Mouse (Mus musculus) kidney, embryonic 16.5 days (tissue): ENCODE data around the gene Arid1b. TPM values are rescaled to one million over a fixed set of nuclear protein-coding genes. Genes with fewer than 3 reads are reported as not detected.

ENCODE experiments used
- ATAC-seq: fragments of 200-750 bp; cut with Nextera tagmentation; 2 replicates; pipeline ENCODE4 v1.8.0; 2017; ENCODE audit warnings: moderate TSS enrichment; ENCODE audit not compliant: low FRiP score, low TSS enrichment
- H3K27ac ChIP-seq: fragments of 300-500 bp; sonication (generic); 2 replicates; pipeline ENCODE4 v1.5.1; 2014; ENCODE audit warnings: low read length
- H3K27me3 ChIP-seq: fragments of 300-500 bp; sonication (generic); 2 replicates; pipeline ENCODE4 v1.6.1; 2014; ENCODE audit warnings: low read length, control low read depth, mixed read lengths; ENCODE audit not compliant: insufficient read depth
- H3K36me3 ChIP-seq: fragments of 300-500 bp; sonication (generic); 2 replicates; pipeline ENCODE4 v1.6.1; 2014; ENCODE audit warnings: low read length, control low read depth, mixed read lengths; ENCODE audit not compliant: insufficient read depth
- H3K4me1 ChIP-seq: fragments of 300-500 bp; sonication (generic); 2 replicates; pipeline ENCODE4 v1.6.1; 2014; ENCODE audit warnings: low read length, control low read depth, mixed read lengths; ENCODE audit not compliant: insufficient read depth
- H3K4me2 ChIP-seq: fragments of 300-500 bp; sonication (generic); replicated peaks from 2 replicates; pipeline ENCODE4 v1.6.1; 2014; ENCODE audit warnings: low read depth, low read length
- H3K4me3 ChIP-seq: fragments of 300-500 bp; sonication (generic); 2 replicates; pipeline ENCODE4 v1.5.1; 2014; ENCODE audit warnings: mild to moderate bottlenecking, low read length
- H3K9ac ChIP-seq: fragments of 300-500 bp; sonication (generic); replicated peaks from 2 replicates; pipeline ENCODE4 v1.6.1; 2014; ENCODE audit warnings: low read length
- H3K9me3 ChIP-seq: fragments of 300-500 bp; sonication (generic); 2 replicates; pipeline ENCODE4 v1.6.1; 2016; ENCODE audit warnings: low read length, control low read depth
- WGBS: fragments of 180-500 bp; shearing (Covaris S2); extraction: QIAGEN DNeasy Blood & Tissue Kit; methylation state at CpG from one replicate; pipeline ENCODE4 v1.1.7; 2014; 5-methylcytosine and 5-hydroxymethylcytosine counted together
- polyA plus RNA-seq: library from polyadenylated mRNA; unstranded; fragments of >200 nt; fragmentation: Nextera tagmentation; extraction: Ambion mirVana; gene quantifications from 2 replicates; pipeline ENCODE4 v1.2.1, GENCODE M21; 2015

Arid1b gene
- polyA plus RNA-seq, 1 experiment from 2014 or later = 10.9 TPM

DNA sequence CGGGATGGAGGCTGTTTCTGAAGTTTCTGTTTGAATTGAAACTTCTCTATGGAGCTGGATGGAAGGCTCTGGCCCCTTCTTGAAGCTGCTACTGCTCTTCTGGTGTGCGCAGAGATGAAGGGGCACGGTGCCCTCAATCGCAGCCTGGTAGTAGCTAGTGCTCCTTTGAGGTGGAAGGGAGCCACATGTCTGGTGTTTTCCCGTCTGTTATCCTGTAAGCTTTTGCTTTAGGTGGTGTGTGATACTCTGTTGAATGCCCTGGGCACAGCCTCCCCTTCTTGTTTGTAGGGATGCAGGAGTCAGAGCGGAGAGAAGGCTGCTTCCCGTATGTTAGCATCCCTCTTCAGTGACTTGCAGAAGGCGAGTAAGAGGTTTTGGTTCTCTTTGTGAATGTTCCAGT lies 72.7 kb downstream of the Arid1b start:
- 0 out of 2 replicates have a peak, but pooled peaks cover 5% of the 10 kb centered on the region for H3K36me3 ChIP-seq
- ATAC-seq = no peak
- no peaks in the 10 kb centered on the region for H3K9me3 ChIP-seq
- H3K4me2 ChIP-seq = no peak overlapping the region
- 82% methylated on average over 8 of the region's 8 CpGs for WGBS
- no peak overlapping the region for H3K27ac ChIP-seq
- no peak overlapping the region for H3K4me3 ChIP-seq
- peaks cover 13% of the 10 kb centered on the region for H3K4me1 ChIP-seq
- no peak overlapping the region for H3K9ac ChIP-seq
- H3K27me3 ChIP-seq = no peaks in the 10 kb centered on the region

DNA sequence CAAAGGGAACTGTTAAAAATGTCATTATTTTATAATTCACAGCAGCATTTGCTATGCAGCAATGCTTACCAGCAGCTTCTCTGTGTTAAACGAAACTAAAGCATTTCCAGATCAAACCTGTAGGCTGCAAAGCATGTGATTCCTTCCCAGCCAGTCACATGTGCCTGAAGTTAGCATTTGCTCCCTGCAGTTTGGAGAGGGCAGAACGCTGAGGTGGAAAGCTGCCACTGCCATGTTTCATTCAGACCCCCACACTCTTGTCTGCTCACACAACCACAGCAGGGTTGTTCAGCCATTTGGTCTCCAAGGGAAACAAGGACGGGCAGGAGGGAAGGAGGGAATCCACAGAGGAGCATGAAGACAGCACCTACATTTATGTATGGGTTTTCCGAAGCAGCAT lies 73.1 kb downstream of the Arid1b start:
- no peak for ATAC-seq
- Histone ChIP-seq H3K27me3 (no peaks in the 10 kb centered on the region), H3K27ac (no peak overlapping the region), H3K9ac (no peak overlapping the region), H3K4me1 (peaks cover 13% of the 10 kb centered on the region), H3K9me3 (no peaks in the 10 kb centered on the region), H3K4me2 (no peak overlapping the region), H3K4me3 (no peak overlapping the region), H3K36me3 (0 out of 2 replicates have a peak, but pooled peaks cover 5% of the 10 kb centered on the region)
- WGBS = 47% methylated on average over 4 of the region's 4 CpGs

DNA sequence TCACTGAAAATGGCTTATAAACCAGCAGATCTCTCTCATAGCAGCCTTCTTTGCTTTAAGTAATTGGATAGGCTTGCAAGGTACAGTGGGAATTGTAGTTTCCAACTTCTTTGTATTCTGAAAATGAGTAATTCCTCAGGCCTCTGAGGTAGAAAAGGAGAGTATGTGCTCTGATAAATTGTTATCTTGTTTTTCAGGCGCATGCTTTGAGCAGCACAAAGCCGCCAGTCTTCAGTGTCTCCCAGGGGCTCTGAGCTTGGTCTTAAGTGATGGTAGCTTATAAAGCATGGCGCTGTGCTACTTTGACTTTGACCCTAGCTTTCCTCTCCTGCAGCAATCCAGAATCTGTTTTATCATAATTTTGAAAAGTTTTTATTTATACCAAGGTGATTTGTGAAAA lies 76.3 kb downstream of the Arid1b start:
- WGBS = 85% methylated on average over 3 of the region's 3 CpGs
- H3K27me3 ChIP-seq = no peaks in the 10 kb centered on the region

DNA sequence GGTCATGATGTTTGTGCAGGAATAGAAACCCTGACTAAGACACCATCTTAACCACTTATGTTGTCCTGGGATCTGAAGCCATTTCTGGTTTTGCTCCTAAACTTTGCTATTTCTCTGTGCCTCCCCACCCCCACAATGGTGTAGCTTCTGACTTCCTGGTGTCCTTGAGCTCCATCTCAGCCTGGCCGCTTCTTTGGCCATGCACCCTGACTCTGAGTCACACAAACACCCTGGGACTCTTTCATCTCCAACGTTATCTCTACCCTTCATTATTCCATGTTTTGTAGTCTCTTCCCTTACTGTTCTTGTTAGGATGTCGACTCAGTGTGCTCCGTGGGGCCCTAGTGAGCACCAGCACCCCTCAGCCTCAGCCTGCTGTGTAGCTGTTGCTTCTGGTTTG lies 78.4 kb downstream of the Arid1b start:
- H3K4me3 ChIP-seq = no peak overlapping the region
- H3K4me2 ChIP-seq = no peak overlapping the region
- H3K9ac ChIP-seq = no peak overlapping the region
- H3K4me1 ChIP-seq = no peaks in the 10 kb centered on the region; the same call in 1 of the 2 replicates
- 0 out of 2 replicates have a peak, but pooled peaks cover 5% of the 10 kb centered on the region for H3K36me3 ChIP-seq
- no peaks in the 10 kb centered on the region for H3K27me3 ChIP-seq
- no peak overlapping the region for H3K27ac ChIP-seq
- WGBS = 84% methylated on average over 4 of the region's 4 CpGs
- no peaks in the 10 kb centered on the region for H3K9me3 ChIP-seq
- no peak for ATAC-seq

More for the DNA sequence above, 76.3 kb downstream of the Arid1b start:
- Histone ChIP-seq H3K27ac (no peak overlapping the region), H3K4me3 (no peak overlapping the region), H3K9ac (no peak overlapping the region), H3K4me2 (no peak overlapping the region), H3K4me1 (peaks cover 10% of the 10 kb centered on the region; the same call in 1 of the 2 replicates), H3K36me3 (0 out of 2 replicates have a peak, but pooled peaks cover 5% of the 10 kb centered on the region), H3K9me3 (no peaks in the 10 kb centered on the region)
- ATAC-seq = no peak

DNA sequence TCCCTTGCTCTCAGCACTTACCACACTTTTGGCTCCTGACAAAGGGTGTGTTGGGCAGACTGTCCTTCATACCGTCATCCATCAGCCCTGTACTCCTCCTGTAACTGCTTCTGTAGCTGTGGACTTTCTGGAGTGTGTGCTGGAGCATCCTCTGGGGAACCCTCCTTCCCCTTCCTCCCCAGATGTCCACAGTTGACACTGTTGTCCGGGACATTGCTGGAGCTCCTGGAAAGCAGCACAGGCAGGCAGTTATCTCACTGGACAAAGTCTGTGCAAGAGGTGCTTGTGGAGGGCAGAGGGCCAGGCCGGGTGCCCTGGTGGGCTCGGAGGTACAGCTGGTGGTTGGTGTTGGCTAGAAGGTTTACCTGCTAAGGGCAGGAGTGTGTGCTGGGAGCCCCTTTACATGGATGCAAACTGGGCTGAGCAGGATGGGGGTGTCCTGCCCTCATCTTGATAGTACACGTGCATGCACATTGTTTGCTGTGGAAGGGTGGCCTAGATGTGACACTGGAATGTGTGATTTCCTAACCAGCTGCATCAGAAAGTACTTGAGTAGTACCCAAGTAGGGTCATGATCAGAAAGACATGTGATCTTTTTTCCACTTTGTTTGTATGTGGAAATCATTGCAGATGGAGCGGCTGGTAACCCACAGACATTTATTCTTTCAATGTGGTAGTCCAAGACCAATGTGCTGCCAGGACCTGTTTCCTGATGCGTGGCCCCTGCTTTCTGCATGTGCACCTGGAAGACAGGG lies 80.8 kb downstream of the Arid1b start:
- Histone ChIP-seq H3K4me3 (no peak overlapping the region), H3K4me1 (peaks cover 13% of the 10 kb centered on the region; the same call in 1 of the 2 replicates), H3K9ac (no peak overlapping the region), H3K4me2 (no peak overlapping the region), H3K36me3 (0 out of 2 replicates have a peak, but pooled peaks cover 5% of the 10 kb centered on the region), H3K27me3 (no peaks in the 10 kb centered on the region), H3K9me3 (no peaks in the 10 kb centered on the region), H3K27ac (no peak overlapping the region)
- WGBS = 81% methylated on average over 7 of the region's 7 CpGs
- ATAC-seq = no peak

DNA sequence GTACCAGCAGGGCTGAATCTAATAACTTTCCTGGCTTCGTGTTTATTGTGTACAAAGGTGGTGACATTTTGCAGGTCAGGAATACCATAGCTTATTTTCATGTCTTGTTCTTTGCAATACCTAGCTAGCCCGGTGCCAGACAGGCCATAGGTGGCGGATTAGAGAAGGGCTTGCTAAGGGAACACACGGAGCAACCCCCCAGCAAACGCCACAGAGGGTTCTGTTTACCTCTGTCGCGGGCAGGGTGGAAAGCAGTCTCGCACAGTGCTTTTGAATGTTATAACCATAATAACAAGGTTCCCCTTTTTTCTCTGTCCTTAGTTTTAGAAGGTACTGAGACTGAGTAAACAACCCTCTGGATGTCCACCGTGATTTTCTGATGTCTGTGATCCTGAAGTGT lies 83.9 kb downstream of the Arid1b start:
- Histone ChIP-seq H3K9ac (no peak overlapping the region), H3K27ac (no peak overlapping the region), H3K4me3 (no peak overlapping the region), H3K9me3 (no peaks in the 10 kb centered on the region), H3K27me3 (no peaks in the 10 kb centered on the region), H3K4me2 (no peak overlapping the region), H3K36me3 (no peaks in the 10 kb centered on the region; the same call in 1 of the 2 replicates), H3K4me1 (peaks cover 17% of the 10 kb centered on the region)
- ATAC-seq = no peak
- WGBS = 74% methylated on average over 9 of the region's 9 CpGs

DNA sequence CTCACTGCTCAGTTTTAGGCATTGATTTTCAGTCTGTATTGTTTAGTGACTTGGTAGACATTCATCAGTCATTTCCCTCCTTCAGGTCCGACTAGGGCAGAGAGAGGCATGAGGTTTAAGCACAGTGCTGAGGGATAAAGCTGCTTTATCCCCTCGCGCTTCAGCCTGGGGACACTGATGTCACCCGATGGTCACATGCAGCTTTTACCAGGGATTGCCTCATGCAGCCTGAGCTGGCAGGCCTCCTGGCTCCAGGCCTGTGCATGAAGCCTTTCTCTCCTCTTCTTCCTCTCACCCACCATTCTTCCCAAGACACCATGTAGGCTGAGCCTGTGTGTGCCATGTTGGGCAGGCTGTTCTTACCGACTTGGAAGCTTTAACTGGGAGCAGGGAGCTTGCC lies 84.4 kb downstream of the Arid1b start:
- Histone ChIP-seq H3K4me3 (no peak overlapping the region), H3K4me1 (peaks cover 18% of the 10 kb centered on the region), H3K4me2 (no peak overlapping the region), H3K27me3 (no peaks in the 10 kb centered on the region), H3K36me3 (no peaks in the 10 kb centered on the region; the same call in 1 of the 2 replicates), H3K27ac (no peak overlapping the region), H3K9me3 (no peaks in the 10 kb centered on the region), H3K9ac (no peak overlapping the region)
- WGBS = 77% methylated on average over 5 of the region's 5 CpGs
- no peak for ATAC-seq

DNA sequence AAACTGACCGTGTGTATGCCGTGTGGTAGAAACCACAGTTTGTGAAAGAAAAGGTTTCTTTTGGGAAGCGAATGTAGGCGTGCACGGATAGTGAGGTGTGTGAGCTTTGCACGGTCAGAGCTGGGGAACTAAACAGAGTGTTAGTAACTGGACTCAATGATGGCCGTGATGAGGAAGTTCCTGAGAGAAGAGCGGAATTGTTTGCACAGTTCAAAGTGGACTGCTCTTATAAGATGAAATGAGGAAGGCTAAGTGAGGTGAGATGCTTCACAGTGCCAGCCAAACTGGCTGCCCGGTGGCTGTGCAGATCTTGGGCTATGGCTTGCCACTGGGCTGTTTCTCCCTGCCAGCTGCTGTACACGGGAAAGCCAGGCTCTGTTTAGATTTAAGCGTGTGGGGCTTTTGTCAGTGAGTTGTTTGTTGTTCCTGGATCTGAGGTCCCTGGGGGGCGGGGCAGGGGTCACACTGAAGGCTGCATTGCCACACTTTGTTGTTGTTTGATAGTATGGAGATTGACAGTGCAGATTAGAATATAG lies 86.8 kb downstream of the Arid1b start:
- peaks cover 38% of the 10 kb centered on the region for H3K4me1 ChIP-seq
- no peak overlapping the region for H3K4me2 ChIP-seq
- no peak overlapping the region for H3K27ac ChIP-seq
- H3K36me3 ChIP-seq = no peaks in the 10 kb centered on the region; the same call in 1 of the 2 replicates
- no peak overlapping the region for H3K9ac ChIP-seq
- no peak overlapping the region for H3K4me3 ChIP-seq
- 70% methylated on average over 12 of the region's 12 CpGs for WGBS
- no peaks in the 10 kb centered on the region for H3K9me3 ChIP-seq
- H3K27me3 ChIP-seq = no peaks in the 10 kb centered on the region
- no peak for ATAC-seq

DNA sequence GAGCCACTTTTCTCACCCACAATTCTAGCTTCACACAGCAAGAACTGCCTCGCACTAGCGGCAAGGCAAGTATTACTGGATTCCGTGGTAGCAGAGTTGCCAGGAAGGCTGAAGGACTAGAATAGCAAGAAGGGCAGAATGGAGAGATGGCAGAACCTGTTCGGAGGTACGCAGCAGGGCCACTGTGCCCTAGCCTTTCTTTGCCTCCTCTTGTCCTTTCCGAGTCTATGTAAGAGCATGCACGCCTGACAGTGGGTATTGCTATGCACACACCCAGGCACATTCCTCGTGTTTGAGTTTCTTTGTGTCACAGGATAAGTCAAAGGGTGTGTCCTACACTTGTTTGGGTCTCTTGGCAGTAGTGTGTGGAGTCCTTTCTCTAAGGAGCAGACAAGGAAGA lies 88.1 kb downstream of the Arid1b start:
- H3K4me2 ChIP-seq = no peak overlapping the region
- no peak overlapping the region for H3K27ac ChIP-seq
- no peaks in the 10 kb centered on the region; the same call in 1 of the 2 replicates for H3K36me3 ChIP-seq
- WGBS = 81% methylated on average over 8 of the region's 8 CpGs
- H3K9me3 ChIP-seq = no peaks in the 10 kb centered on the region
- H3K4me1 ChIP-seq = peaks cover 38% of the 10 kb centered on the region
- H3K4me3 ChIP-seq = no peak overlapping the region
- ATAC-seq = no peak
- no peak overlapping the region for H3K9ac ChIP-seq
- H3K27me3 ChIP-seq = no peaks in the 10 kb centered on the region

DNA sequence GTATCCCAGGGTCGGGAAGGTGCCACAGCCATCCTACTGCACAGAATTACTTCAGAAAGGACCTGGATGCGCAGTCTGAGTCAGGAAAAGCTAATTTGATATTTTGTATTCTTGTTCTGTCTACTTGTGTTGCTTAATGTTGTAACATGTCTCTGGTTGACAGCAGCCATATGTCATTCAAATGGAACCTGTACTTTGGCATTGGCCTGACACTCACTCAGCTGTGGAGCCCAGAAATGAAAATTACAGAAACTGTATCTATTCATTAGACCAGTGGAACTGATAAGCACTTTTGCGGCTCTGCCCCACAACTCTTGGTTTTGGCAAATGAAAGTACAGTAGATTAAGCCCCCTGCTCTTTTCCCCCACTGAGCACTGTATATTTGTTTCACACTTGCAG lies 89.4 kb downstream of the Arid1b start:
- WGBS = 78% methylated on average over 3 of the region's 3 CpGs
- no peak overlapping the region for H3K4me2 ChIP-seq
- H3K4me3 ChIP-seq = no peak overlapping the region
- no peaks in the 10 kb centered on the region for H3K27me3 ChIP-seq
- H3K9ac ChIP-seq = no peak overlapping the region
- no peaks in the 10 kb centered on the region for H3K9me3 ChIP-seq
- ATAC-seq = no peak
- no peak overlapping the region for H3K27ac ChIP-seq
- peaks cover 37% of the 10 kb centered on the region for H3K4me1 ChIP-seq
- no peaks in the 10 kb centered on the region; the same call in 1 of the 2 replicates for H3K36me3 ChIP-seq
